Mouse (Mus musculus) stomach, embryonic 16.5 days (tissue): ENCODE measurements at regions not wholly inside any gene's neighbourhood (a gene's known extent, or its start where the extent isn't known, plus 50 kb on each side); places are given as distances from the start of the nearest gene placed in this dataset.

Experiments
- ATAC-seq: fragments of 200-750 bp; cut with Nextera tagmentation; 2 replicates; pipeline ENCODE4 v1.8.0; 2017; ENCODE audit warnings: moderate number of reproducible peaks, moderate TSS enrichment; ENCODE audit not compliant: insufficient read depth, low FRiP score
- H3K27ac ChIP-seq: fragments of 300-500 bp; sonication (generic); 2 replicates; pipeline ENCODE4 v1.5.1; 2014; ENCODE audit warnings: low read length
- H3K27me3 ChIP-seq: fragments of 300-500 bp; sonication (generic); 2 replicates; pipeline ENCODE4 v1.6.1; 2014; ENCODE audit warnings: low read length, control low read depth, mixed read lengths; ENCODE audit not compliant: control insufficient read depth, insufficient read depth
- H3K36me3 ChIP-seq: fragments of 300-500 bp; sonication (generic); 2 replicates; pipeline ENCODE4 v1.6.1; 2014; ENCODE audit warnings: low read length; ENCODE audit not compliant: control insufficient read depth, insufficient read depth
- H3K4me1 ChIP-seq: fragments of 300-500 bp; sonication (generic); 2 replicates; pipeline ENCODE4 v1.6.1; 2014; ENCODE audit warnings: low read length, control low read depth, mixed read lengths; ENCODE audit not compliant: control insufficient read depth, insufficient read depth
- H3K4me2 ChIP-seq: fragments of 300-500 bp; sonication (generic); 2 replicates; pipeline ENCODE4 v1.6.1; 2014; ENCODE audit warnings: low read depth, low read length, mixed read lengths
- H3K4me3 ChIP-seq: fragments of 300-500 bp; sonication (generic); replicated peaks from 2 replicates; pipeline ENCODE4 v1.5.1; 2014; ENCODE audit warnings: mild to moderate bottlenecking, low read length
- H3K9ac ChIP-seq: fragments of 300-500 bp; sonication (generic); 2 replicates; pipeline ENCODE4 v1.6.1; 2014; ENCODE audit warnings: low read length
- H3K9me3 ChIP-seq: fragments of 300-500 bp; sonication (generic); replicated peaks from 2 replicates; pipeline ENCODE4 v1.6.1; 2016; ENCODE audit warnings: low read length, control low read depth; ENCODE audit not compliant: control insufficient read depth
- WGBS: fragments of 180-500 bp; shearing (Covaris S2); extraction: QIAGEN DNeasy Blood & Tissue Kit; methylation state at CpG from one replicate; pipeline ENCODE4 v1.1.7; 2014; 5-methylcytosine and 5-hydroxymethylcytosine counted together

DNA sequence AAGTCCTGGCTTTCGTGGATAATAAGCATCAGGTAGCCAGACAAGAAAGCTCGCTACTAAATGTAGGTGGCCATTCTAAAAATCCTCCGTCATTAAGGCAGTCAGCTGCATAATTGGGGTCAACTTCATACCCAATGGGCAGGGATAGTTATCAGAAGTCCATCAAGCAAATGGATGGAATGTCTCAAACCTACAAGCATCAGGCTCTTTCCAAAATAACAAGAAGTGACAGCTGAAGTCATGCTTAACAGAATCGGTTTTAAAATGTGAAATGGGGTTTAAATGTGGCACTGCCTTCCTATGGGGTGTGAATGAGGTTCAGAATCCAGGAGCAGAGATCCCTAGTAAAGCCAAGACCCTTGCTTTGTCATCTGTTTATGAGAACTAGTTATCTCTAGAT lies 650.2 kb downstream of the Diaph3 start:
- no peaks in the 10 kb centered on the region for H3K9me3 ChIP-seq
- 76% methylated on average over 4 of the region's 4 CpGs for WGBS
- H3K4me2 ChIP-seq, result no peak overlapping the region
- H3K4me1 ChIP-seq, result no peaks in the 10 kb centered on the region
- H3K27ac ChIP-seq, result no peak overlapping the region
- no peaks in the 10 kb centered on the region for H3K36me3 ChIP-seq
- ATAC-seq, result no peak
- H3K4me3 ChIP-seq, result no peak overlapping the region
- H3K27me3 ChIP-seq, result no peaks in the 10 kb centered on the region
- no peak overlapping the region for H3K9ac ChIP-seq

- no peaks in the 10 kb centered on the region for H3K9me3 ChIP-seq
- H3K4me1 ChIP-seq, result no peaks in the 10 kb centered on the region
- no peak overlapping the region for H3K9ac ChIP-seq
- H3K27ac ChIP-seq, result no peak overlapping the region
- no peak overlapping the region for H3K4me3 ChIP-seq
- no peaks in the 10 kb centered on the region for H3K36me3 ChIP-seq
- no peaks in the 10 kb centered on the region for H3K27me3 ChIP-seq
- ATAC-seq, result no peak
- H3K4me2 ChIP-seq, result no peak overlapping the region
- WGBS, result 39% methylated on average over 13 of the region's 13 CpGs
Measured at GRCm38 (mm10) chr14:86489872-86490631, 651.0 kb downstream of the Diaph3 start.

DNA sequence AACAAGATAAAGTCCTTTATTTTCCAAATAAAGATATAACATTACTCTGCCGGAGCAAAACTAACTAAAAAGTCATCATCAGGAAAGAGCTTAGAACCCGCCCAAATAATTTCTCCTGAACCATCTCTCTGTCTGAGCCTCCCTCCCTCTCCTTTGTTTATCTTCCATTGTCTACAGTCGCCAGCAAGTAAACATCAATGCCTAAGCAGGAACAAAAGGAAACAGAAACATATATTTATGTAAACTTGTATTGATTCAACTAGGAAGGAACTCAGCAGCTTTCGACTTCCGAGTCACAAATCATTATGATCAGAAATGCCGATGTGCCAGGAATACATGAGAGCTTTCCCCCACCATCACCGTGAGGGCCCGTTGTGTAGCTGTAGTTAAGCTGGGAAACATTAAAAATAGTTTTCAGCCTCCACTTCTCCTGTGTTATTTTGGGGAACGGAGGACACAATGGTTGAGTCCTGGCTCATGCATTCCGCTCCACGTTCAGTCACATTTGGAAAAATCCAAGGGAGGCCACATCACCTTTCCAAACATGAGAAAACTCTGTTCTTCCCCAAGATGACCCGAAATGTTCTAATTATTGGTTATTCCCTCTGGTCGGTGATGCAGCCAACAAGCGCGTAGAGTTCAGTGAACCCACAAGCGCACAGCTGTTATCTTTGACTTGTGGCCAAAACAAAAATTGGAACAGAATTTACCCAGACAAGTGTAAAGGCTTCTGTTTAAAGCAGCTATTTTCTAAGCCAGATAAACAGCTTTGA lies 651.8 kb downstream of the Diaph3 start:
- Histone ChIP-seq H3K4me3 (no peak overlapping the region), H3K27me3 (no peaks in the 10 kb centered on the region), H3K4me2 (no peak overlapping the region), H3K36me3 (no peaks in the 10 kb centered on the region), H3K4me1 (no peaks in the 10 kb centered on the region), H3K9ac (no peak overlapping the region), H3K9me3 (no peaks in the 10 kb centered on the region), H3K27ac (no peak overlapping the region)
- ATAC-seq, result no peak
- 61% methylated on average over 16 of the region's 16 CpGs for WGBS

- no peak for ATAC-seq
- no peaks in the 10 kb centered on the region for H3K9me3 ChIP-seq
- 55% methylated on average over 8 of the region's 8 CpGs for WGBS
Measured at GRCm38 (mm10) chr14:86487285-86487897, 653.6 kb downstream of the Diaph3 start.

DNA sequence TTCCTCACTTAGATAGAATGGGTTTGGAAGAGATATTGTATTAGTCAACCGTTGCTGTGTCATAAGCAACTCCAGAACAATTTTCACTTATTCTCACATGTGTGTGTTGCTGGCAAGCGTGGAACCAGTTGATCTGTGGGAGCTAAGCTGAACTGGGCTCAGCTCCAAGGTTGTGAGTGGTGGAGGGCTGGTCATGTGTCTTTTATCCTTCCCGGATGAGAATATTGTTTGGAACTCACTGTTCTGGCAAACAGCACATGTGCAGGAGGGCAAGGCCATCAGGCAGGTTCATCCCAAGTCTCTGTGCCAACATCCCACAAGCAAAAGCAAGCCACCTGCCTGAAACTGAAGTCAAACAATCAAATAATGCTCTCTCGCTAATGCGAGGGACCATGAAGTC lies 656.8 kb downstream of the Diaph3 start:
- Histone ChIP-seq H3K27ac (no peak overlapping the region), H3K9me3 (no peaks in the 10 kb centered on the region), H3K36me3 (no peaks in the 10 kb centered on the region), H3K4me2 (no peak overlapping the region), H3K9ac (no peak overlapping the region), H3K27me3 (no peaks in the 10 kb centered on the region), H3K4me3 (no peak overlapping the region), H3K4me1 (no peaks in the 10 kb centered on the region)
- ATAC-seq, result no peak
- WGBS, result 65% methylated on average over 5 of the region's 5 CpGs

More at GRCm38 (mm10) chr14:86487285-86487897, 653.6 kb downstream of the Diaph3 start:
- H3K27ac ChIP-seq, result no peak overlapping the region
- H3K4me1 ChIP-seq, result no peaks in the 10 kb centered on the region
- H3K27me3 ChIP-seq, result no peaks in the 10 kb centered on the region
- no peak overlapping the region for H3K4me2 ChIP-seq
- H3K9ac ChIP-seq, result no peak overlapping the region
- H3K36me3 ChIP-seq, result no peaks in the 10 kb centered on the region
- H3K4me3 ChIP-seq, result no peak overlapping the region

GRCm38 (mm10) chr14:86473604-86474003 lies 667.4 kb downstream of the Diaph3 start:
- no peak overlapping the region for H3K4me3 ChIP-seq
- no peak for ATAC-seq
- H3K9ac ChIP-seq, result no peak overlapping the region
- no peaks in the 10 kb centered on the region for H3K36me3 ChIP-seq
- H3K4me2 ChIP-seq, result no peak overlapping the region
- 88% methylated on average over 1 of the region's 1 CpGs for WGBS
- H3K9me3 ChIP-seq, result no peaks in the 10 kb centered on the region
- H3K27ac ChIP-seq, result no peak overlapping the region
- H3K27me3 ChIP-seq, result no peaks in the 10 kb centered on the region
- no peaks in the 10 kb centered on the region for H3K4me1 ChIP-seq

DNA sequence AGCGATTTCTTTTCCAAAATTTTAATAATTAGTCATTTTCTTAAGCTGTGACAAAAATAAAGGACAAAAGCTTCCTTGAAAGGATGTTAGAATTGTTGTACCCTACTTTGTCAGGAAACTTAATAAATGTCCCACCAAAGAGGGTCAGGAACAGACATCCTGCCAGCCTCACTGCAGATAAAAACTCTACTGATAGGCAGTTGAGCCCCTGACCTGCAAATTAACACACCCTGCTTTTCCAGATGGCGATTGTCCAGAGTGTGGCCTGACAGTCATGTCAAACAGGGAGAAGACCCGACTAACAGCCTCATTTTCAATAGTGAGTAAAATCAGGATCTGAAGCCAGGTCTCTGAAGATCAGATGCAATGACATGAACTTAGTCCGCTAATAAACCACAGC lies 670.6 kb downstream of the Diaph3 start:
- no peak overlapping the region for H3K27ac ChIP-seq
- no peak for ATAC-seq

GRCm38 (mm10) chr14:86467886-86468463 lies 673.1 kb downstream of the Diaph3 start:
- Histone ChIP-seq H3K4me1 (peaks cover 3% of the 10 kb centered on the region; the same call in 1 of the 2 replicates), H3K36me3 (no peaks in the 10 kb centered on the region), H3K9me3 (no peaks in the 10 kb centered on the region), H3K9ac (no peak overlapping the region), H3K27me3 (no peaks in the 10 kb centered on the region), H3K27ac (no peak overlapping the region), H3K4me3 (no peak overlapping the region), H3K4me2 (no peak overlapping the region)
- WGBS, result 25% methylated on average over 8 of the region's 8 CpGs
- ATAC-seq, result no peak

More for the DNA sequence above, 670.6 kb downstream of the Diaph3 start:
- H3K9ac ChIP-seq, result no peak overlapping the region
- 39% methylated on average over 4 of the region's 4 CpGs for WGBS
- no peak overlapping the region for H3K4me3 ChIP-seq
- no peaks in the 10 kb centered on the region for H3K9me3 ChIP-seq
- peaks cover 3% of the 10 kb centered on the region; the same call in 1 of the 2 replicates for H3K4me1 ChIP-seq
- H3K27me3 ChIP-seq, result no peaks in the 10 kb centered on the region
- no peak overlapping the region for H3K4me2 ChIP-seq
- no peaks in the 10 kb centered on the region for H3K36me3 ChIP-seq

DNA sequence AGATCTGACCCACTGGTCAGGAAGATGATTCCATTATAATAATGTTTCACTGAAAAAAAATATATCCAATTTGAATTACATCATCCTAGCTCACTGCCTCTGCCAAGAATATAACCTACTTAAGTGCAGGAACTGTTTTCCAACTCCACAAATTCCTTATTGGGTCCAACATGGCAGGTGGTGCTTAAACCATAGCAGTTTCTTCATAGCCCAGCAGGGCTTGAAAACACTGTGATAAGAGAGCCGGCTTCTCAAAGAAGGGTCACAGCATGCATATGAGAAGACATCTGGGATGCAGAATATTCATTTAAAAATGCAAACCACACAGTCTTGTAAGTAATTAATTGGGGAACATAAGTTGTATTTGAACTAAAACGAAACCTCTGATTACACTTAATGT lies 677.6 kb downstream of the Diaph3 start:
- Histone ChIP-seq H3K4me3 (no peak overlapping the region), H3K36me3 (no peaks in the 10 kb centered on the region), H3K4me2 (no peak overlapping the region), H3K9ac (no peak overlapping the region), H3K27ac (no peak overlapping the region), H3K27me3 (no peaks in the 10 kb centered on the region), H3K4me1 (peaks cover 3% of the 10 kb centered on the region; the same call in 1 of the 2 replicates), H3K9me3 (no peaks in the 10 kb centered on the region)
- no peak for ATAC-seq
- WGBS, result 63% methylated on average over 2 of the region's 2 CpGs
